23 mouse cellular contexts compared by ENCODE assay signal in the genomic region with DNA sequence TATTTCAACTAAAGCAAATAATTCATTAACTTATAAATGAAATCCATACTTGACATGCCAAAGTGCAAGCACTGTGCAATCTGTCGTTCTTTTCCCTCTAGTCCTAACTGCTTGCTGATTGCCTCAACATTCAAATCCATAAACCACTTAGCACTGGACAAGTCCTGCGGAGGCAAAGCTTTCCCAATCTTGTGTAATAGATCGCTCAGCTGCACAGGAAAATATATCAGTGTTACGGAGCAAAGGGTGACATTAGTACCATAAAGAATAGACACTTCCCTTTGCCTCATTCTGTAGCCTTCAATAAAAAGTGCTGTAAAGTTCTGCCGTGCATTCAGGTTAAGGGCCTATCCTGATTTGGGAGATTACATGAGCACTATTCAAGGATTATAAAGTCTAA.
"Had no signal": no experiment of that assay in that cellular context is flagged by ENCODE, and none has a peak within 500 bp of the region (broad histone marks: within the 10 kb centered on the region; RNA-seq: fewer than 3 reads in every experiment).

No protein-coding gene starts in this region.

- H3K9ac ChIP-seq: heart, embryonic 12.5 days; hindbrain, embryonic 12.5 days; hindbrain, embryonic 14.5 days; limb, embryonic 12.5 days; liver, embryonic 13.5 days; liver, embryonic 15.5 days had no signal

- H3K36me3 ChIP-seq: heart, embryonic 10.5 days; heart, embryonic 12.5 days; hindbrain, embryonic 10.5 days; hindbrain, embryonic 12.5 days; limb, embryonic 10.5 days; limb, embryonic 12.5 days; liver, embryonic 13.5 days; liver, embryonic 15.5 days had no signal

- H3K27me3 ChIP-seq: heart, embryonic 12.5 days; hindbrain, embryonic 12.5 days; limb, embryonic 12.5 days; liver, embryonic 13.5 days; liver, embryonic 15.5 days had no signal

- DNase-seq: gastrocnemius, postnatal 14 days; gastrocnemius, postnatal 36 days; heart, adult 18-20 months; heart, postnatal 10 days; heart, postnatal 4 days; kidney, adult 18-20 months; kidney, adult 8-10 months; kidney, postnatal 10 days; kidney, postnatal 25 days; kidney, postnatal 4 days; layer of hippocampus, adult 9-11 months; liver; liver, embryonic 13.5 days had no signal

- ATAC-seq: hindbrain, postnatal 0 days had no signal

- H3K4me2 ChIP-seq: heart, embryonic 12.5 days; hindbrain, embryonic 12.5 days; hindbrain, embryonic 14.5 days; limb, embryonic 12.5 days; liver, embryonic 13.5 days; liver, embryonic 15.5 days had no signal

- H3K27ac ChIP-seq: heart, embryonic 10.5 days; hindbrain, embryonic 10.5 days; hindbrain, embryonic 12.5 days; hindbrain, embryonic 14.5 days; hindbrain, postnatal 0 days; left cerebral cortex, adult 2 months; limb, embryonic 10.5 days; limb, embryonic 12.5 days; liver, embryonic 13.5 days; liver, embryonic 15.5 days had no signal

- H3K9me3 ChIP-seq: heart, embryonic 10.5 days; heart, embryonic 12.5 days; hindbrain, embryonic 10.5 days; hindbrain, embryonic 12.5 days; limb, embryonic 10.5 days; limb, embryonic 12.5 days; liver, embryonic 13.5 days; liver, embryonic 15.5 days had no signal

- H3K4me3 ChIP-seq: heart, embryonic 10.5 days; heart, embryonic 12.5 days; hindbrain, embryonic 10.5 days; hindbrain, embryonic 12.5 days; left cerebral cortex, adult 2 months; limb, embryonic 10.5 days; limb, embryonic 12.5 days; liver, embryonic 13.5 days; liver, embryonic 15.5 days had no signal

- H3K4me1 ChIP-seq: heart, embryonic 10.5 days; heart, embryonic 12.5 days; hindbrain, embryonic 10.5 days; hindbrain, embryonic 12.5 days; limb, embryonic 10.5 days; limb, embryonic 12.5 days; liver, embryonic 13.5 days; liver, embryonic 15.5 days had no signal
